Mouse (Mus musculus): ENCODE results near the gene Dnah12. TPM values are rescaled to one million over a fixed set of nuclear protein-coding genes. Genes with fewer than 3 reads are reported as not detected.

The Dnah12 gene
- polyA plus RNA-seq, 1 experiment, result not detected

GRCm38 (mm10) chr14:26724898-26725297, 31.8 kb downstream of the Dnah12 start:
- Histone ChIP-seq H3K79me2 (ENCODE audit: control insufficient read depth, insufficient read depth) (no peaks in the 10 kb centered on the region), H3K27me3 (ENCODE audit: control insufficient read depth, insufficient read depth, insufficient read length) (peaks cover 12% of the 10 kb centered on the region), H3ac (ENCODE audit: control insufficient read depth, insufficient read length) (no peak overlapping the region), H3K4me2 (ENCODE audit: low read depth) (no peak overlapping the region), H3K36me3 (ENCODE audit: control insufficient read depth, insufficient read depth) (no peaks in the 10 kb centered on the region), H3K4me3 (no peak overlapping the region)
- TF ChIP-seq REST (IDR thresholded peaks at IDR 0.05; ENCODE audit: insufficient read depth, insufficient read length) (no peak), POLR2A (IDR thresholded peaks at IDR 0.05; ENCODE audit: insufficient read length, low read depth) (no peak), MAX (IDR thresholded peaks at IDR 0.05; ENCODE audit: low read depth) (no peak), POLR2AphosphoS2 (IDR thresholded peaks at IDR 0.05; ENCODE audit: insufficient read length, low read depth) (no peak), CEBPB (IDR thresholded peaks at IDR 0.05; ENCODE audit: insufficient read depth, poor library complexity, severe bottlenecking) (no peak), SRF (IDR thresholded peaks at IDR 0.05; ENCODE audit: control insufficient read depth, insufficient read length, low read depth) (no peak), USF1 (IDR thresholded peaks at IDR 0.05; ENCODE audit: low read depth) (no peak)

GRCm38 (mm10) chr14:26758566-26758965, 65.5 kb downstream of the Dnah12 start:
- H3ac ChIP-seq (ENCODE audit: control insufficient read depth, insufficient read length), result no peak overlapping the region
- no peak overlapping the region for H3K4me2 ChIP-seq (ENCODE audit: low read depth)
- no peak for TF ChIP-seq TCF3 (IDR thresholded peaks at IDR 0.05; ENCODE audit: insufficient read length, low read depth)
- TF ChIP-seq CEBPB (IDR thresholded peaks at IDR 0.05; ENCODE audit: insufficient read depth, poor library complexity, severe bottlenecking), result no peak
- TF ChIP-seq POLR2AphosphoS2 (IDR thresholded peaks at IDR 0.05; ENCODE audit: insufficient read length, low read depth), result no peak
- no peak for TF ChIP-seq SRF (IDR thresholded peaks at IDR 0.05; ENCODE audit: control insufficient read depth, insufficient read length, low read depth)
- no peak for TF ChIP-seq MYOD1 (IDR thresholded peaks at IDR 0.05; ENCODE audit: control insufficient read depth in 1 of 3, insufficient read length in 2 of 3, low read depth in 2 of 3)
- no peak for TF ChIP-seq POLR2A (IDR thresholded peaks at IDR 0.05; ENCODE audit: insufficient read length, low read depth)
- no peak for TF ChIP-seq MAX (IDR thresholded peaks at IDR 0.05; ENCODE audit: low read depth)
- H3K79me2 ChIP-seq (ENCODE audit: control insufficient read depth, insufficient read depth), result no peaks in the 10 kb centered on the region
- H3K36me3 ChIP-seq (ENCODE audit: control insufficient read depth, insufficient read depth), result no peaks in the 10 kb centered on the region
- no peak overlapping the region for H3K4me3 ChIP-seq
- no peaks in the 10 kb centered on the region for H3K27me3 ChIP-seq (ENCODE audit: control insufficient read depth, insufficient read depth, insufficient read length)

GRCm38 (mm10) chr14:26764827-26765226, 71.8 kb downstream of the Dnah12 start:
- no peak overlapping the region for H3K4me3 ChIP-seq
- H3K36me3 ChIP-seq (ENCODE audit: control insufficient read depth, insufficient read depth), result no peaks in the 10 kb centered on the region
- no peak overlapping the region for H3ac ChIP-seq (ENCODE audit: control insufficient read depth, insufficient read length)
- no peaks in the 10 kb centered on the region for H3K79me2 ChIP-seq (ENCODE audit: control insufficient read depth, insufficient read depth)
- no peaks in the 10 kb centered on the region for H3K27me3 ChIP-seq (ENCODE audit: control insufficient read depth, insufficient read depth, insufficient read length)
- TF ChIP-seq POLR2AphosphoS2 (IDR thresholded peaks at IDR 0.05; ENCODE audit: insufficient read length, low read depth), result no peak
- no peak for TF ChIP-seq MYOG (IDR thresholded peaks at IDR 0.05; ENCODE audit: control insufficient read depth in 1 of 3, insufficient read depth in 1 of 3, insufficient read length in 2 of 3, low read depth in 2 of 3)
- TF ChIP-seq REST (IDR thresholded peaks at IDR 0.05; ENCODE audit: insufficient read depth, insufficient read length), result no peak
- no peak for TF ChIP-seq POLR2A (IDR thresholded peaks at IDR 0.05; ENCODE audit: insufficient read length, low read depth)
- no peak for TF ChIP-seq MYOD1 (IDR thresholded peaks at IDR 0.05; ENCODE audit: control insufficient read depth in 1 of 3, insufficient read length in 2 of 3, low read depth in 2 of 3)
- TF ChIP-seq MAX (IDR thresholded peaks at IDR 0.05; ENCODE audit: low read depth), result no peak
- TF ChIP-seq USF1 (IDR thresholded peaks at IDR 0.05; ENCODE audit: low read depth), result no peak
- no peak for TF ChIP-seq E2F4 (IDR thresholded peaks at IDR 0.05; ENCODE audit: insufficient read depth)
- no peak overlapping the region for H3K4me2 ChIP-seq (ENCODE audit: low read depth)

GRCm38 (mm10) chr14:26768195-26768594, 75.1 kb downstream of the Dnah12 start:
- Histone ChIP-seq H3K27me3 (ENCODE audit: control insufficient read depth, insufficient read depth, insufficient read length) (no peaks in the 10 kb centered on the region), H3ac (ENCODE audit: control insufficient read depth, insufficient read length) (no peak overlapping the region), H3K4me3 (no peak overlapping the region), H3K4me2 (ENCODE audit: low read depth) (no peak overlapping the region), H3K36me3 (ENCODE audit: control insufficient read depth, insufficient read depth) (no peaks in the 10 kb centered on the region), H3K79me2 (ENCODE audit: control insufficient read depth, insufficient read depth) (no peaks in the 10 kb centered on the region)
- no peak for TF ChIP-seq SRF (IDR thresholded peaks at IDR 0.05; ENCODE audit: control insufficient read depth, insufficient read length, low read depth)
- no peak for TF ChIP-seq CEBPB (IDR thresholded peaks at IDR 0.05; ENCODE audit: insufficient read depth, poor library complexity, severe bottlenecking)
- no peak for TF ChIP-seq MYOD1 (IDR thresholded peaks at IDR 0.05; ENCODE audit: control insufficient read depth in 1 of 3, insufficient read length in 2 of 3, low read depth in 2 of 3)
- no peak for TF ChIP-seq USF1 (IDR thresholded peaks at IDR 0.05; ENCODE audit: low read depth)
- no peak for TF ChIP-seq MYOG (IDR thresholded peaks at IDR 0.05; ENCODE audit: control insufficient read depth in 1 of 3, insufficient read depth in 1 of 3, insufficient read length in 2 of 3, low read depth in 2 of 3)
- TF ChIP-seq TCF12 (IDR thresholded peaks at IDR 0.05; ENCODE audit: insufficient read depth, poor library complexity, severe bottlenecking), result no peak
- no peak for TF ChIP-seq POLR2AphosphoS2 (IDR thresholded peaks at IDR 0.05; ENCODE audit: insufficient read length, low read depth)
- TF ChIP-seq REST (IDR thresholded peaks at IDR 0.05; ENCODE audit: insufficient read depth, insufficient read length), result no peak
- no peak for TF ChIP-seq TCF3 (IDR thresholded peaks at IDR 0.05; ENCODE audit: insufficient read length, low read depth)
- no peak for TF ChIP-seq POLR2A (IDR thresholded peaks at IDR 0.05; ENCODE audit: insufficient read length, low read depth)
- TF ChIP-seq MAX (IDR thresholded peaks at IDR 0.05; ENCODE audit: low read depth), result no peak
- TF ChIP-seq E2F4 (IDR thresholded peaks at IDR 0.05; ENCODE audit: insufficient read depth), result no peak

- H3K79me2 ChIP-seq (ENCODE audit: control insufficient read depth, insufficient read depth), result no peaks in the 10 kb centered on the region
- H3K4me3 ChIP-seq, result no peak overlapping the region
- H3K27me3 ChIP-seq (ENCODE audit: control insufficient read depth, insufficient read depth, insufficient read length), result no peaks in the 10 kb centered on the region
- no peak overlapping the region for H3ac ChIP-seq (ENCODE audit: control insufficient read depth, insufficient read length)
- H3K36me3 ChIP-seq (ENCODE audit: control insufficient read depth, insufficient read depth), result no peaks in the 10 kb centered on the region
- TF ChIP-seq MYOG (IDR thresholded peaks at IDR 0.05; ENCODE audit: control insufficient read depth in 1 of 3, insufficient read depth in 1 of 3, insufficient read length in 2 of 3, low read depth in 2 of 3) (no peak), POLR2AphosphoS2 (IDR thresholded peaks at IDR 0.05; ENCODE audit: insufficient read length, low read depth) (no peak), E2F4 (IDR thresholded peaks at IDR 0.05; ENCODE audit: insufficient read depth) (no peak)
- no peak overlapping the region for H3K4me2 ChIP-seq (ENCODE audit: low read depth)
Observed at GRCm38 (mm10) chr14:26773536-26773935, 80.5 kb downstream of the Dnah12 start.

Data from myocyte (in vitro differentiated cells).